Mouse (Mus musculus) liver, adult 2 months (tissue): ENCODE results near the gene Fam84a. TPM values are rescaled to one million over a fixed set of nuclear protein-coding genes. Genes with fewer than 3 reads are reported as not detected.

ENCODE experiments used
- DNase-seq: peaks from one replicate; pipeline ENCODE4 v3.0.0-alpha.2; 2011; ENCODE audit warnings: low read depth, low spot score; ENCODE audit errors: extremely low read depth
- H3K27ac ChIP-seq: fragments of 200-500 bp; replicated peaks from 2 replicates; pipeline ENCODE4 v1.5.1; 2012; ENCODE audit warnings: low read depth, mild to moderate bottlenecking, control low read depth, inconsistent platforms, low read length; ENCODE audit not compliant: insufficient read depth
- H3K27me3 ChIP-seq: fragments of 200-500 bp; 2 replicates; pipeline ENCODE4 v1.6.1; 2012; ENCODE audit warnings: mild to moderate bottlenecking, moderate library complexity, low read length, inconsistent platforms; ENCODE audit not compliant: control insufficient read depth, insufficient read depth
- H3K36me3 ChIP-seq: fragments of 200-500 bp; 2 replicates; pipeline ENCODE4 v1.6.1; 2012; ENCODE audit warnings: low read length, inconsistent platforms; ENCODE audit not compliant: control insufficient read depth, insufficient read depth
- H3K4me1 ChIP-seq: fragments of 200-500 bp; 2 replicates; pipeline ENCODE4 v1.6.1; 2011; ENCODE audit warnings: low read length; ENCODE audit not compliant: control insufficient read depth, insufficient read depth
- H3K4me3 ChIP-seq: fragments of 200-500 bp; 2 replicates; pipeline ENCODE4 v1.5.1; 2011; ENCODE audit warnings: low read depth, mild to moderate bottlenecking, control low read depth, low read length, moderate library complexity; ENCODE audit not compliant: insufficient read depth
- H3K79me2 ChIP-seq: fragments of 200-500 bp; 2 replicates; pipeline ENCODE4 v1.6.1; 2012; ENCODE audit warnings: inconsistent platforms, mild to moderate bottlenecking, low read length, moderate library complexity; ENCODE audit not compliant: control insufficient read depth, insufficient read depth
- H3K9ac ChIP-seq: fragments of 200-500 bp; 2 replicates; pipeline ENCODE4 v1.6.1; 2012; ENCODE audit warnings: low read depth, mild to moderate bottlenecking, control low read depth, inconsistent platforms, low read length
- CTCF ChIP-seq: fragments of 200-500 bp; IDR thresholded peaks from 2 replicates; pipeline ENCODE4 v1.5.1; 2011; ENCODE audit warnings: low read depth, low read length, control low read depth
- POLR2A ChIP-seq: fragments of 200-500 bp; IDR thresholded peaks from 2 replicates; pipeline ENCODE4 v1.6.1; 2011; ENCODE audit warnings: low read length, control low read depth; ENCODE audit not compliant: insufficient read depth; ENCODE audit errors: extremely low read depth
- WGBS: fragments of 180-500 bp; shearing (Covaris S2); methylation state at CpG from one replicate; pipeline ENCODE4 v1.1.7; 2018; 5-methylcytosine and 5-hydroxymethylcytosine counted together
- polyA plus RNA-seq: library from polyadenylated mRNA; depleted of rRNA; stranded (reverse); fragments of >200 nt; gene quantifications from 2 replicates; pipeline ENCODE4 v1.2.3, GENCODE M21; 2012
- total RNA-seq: library from RNA; depleted of rRNA; stranded (reverse); fragments of >200 nt; gene quantifications from 2 replicates; pipeline ENCODE4 v1.2.3, GENCODE M21; 2014

Fam84a gene
- total and polyA plus RNA-seq, 2 experiments, result 1.0 to 1.2 TPM

DNA sequence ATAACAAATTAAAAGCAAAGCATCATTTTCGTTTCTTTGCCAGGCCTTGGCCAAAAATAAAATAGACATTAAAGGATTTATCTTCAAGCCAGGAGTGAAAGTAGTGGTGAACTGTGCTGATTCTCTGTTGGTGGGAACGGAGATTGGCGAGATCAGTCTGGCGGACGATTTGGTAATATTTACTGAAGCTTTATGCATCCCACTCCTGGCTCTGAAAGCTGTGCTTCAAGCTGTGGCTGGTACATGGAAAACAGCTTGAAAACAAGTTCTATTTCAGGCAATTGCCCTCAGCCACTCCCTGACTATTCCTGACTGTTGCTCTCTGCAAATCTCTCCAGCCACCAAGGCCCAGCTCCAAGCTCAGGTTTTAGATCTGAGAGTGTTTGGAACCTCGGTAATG, 37.1 kb downstream of the Fam84a start:
- no peaks in the 10 kb centered on the region for H3K27me3 ChIP-seq
- DNase-seq, result no peak
- TF ChIP-seq CTCF (no peak), POLR2A (no peak)
- H3K4me1 ChIP-seq, result no peaks in the 10 kb centered on the region
- H3K79me2 ChIP-seq, result no peaks in the 10 kb centered on the region
- no peaks in the 10 kb centered on the region for H3K36me3 ChIP-seq
- 75% methylated on average over 6 of the region's 6 CpGs for WGBS
- no peak overlapping the region for H3K9ac ChIP-seq
- no peak overlapping the region for H3K4me3 ChIP-seq
- H3K27ac ChIP-seq, result no peak overlapping the region

DNA sequence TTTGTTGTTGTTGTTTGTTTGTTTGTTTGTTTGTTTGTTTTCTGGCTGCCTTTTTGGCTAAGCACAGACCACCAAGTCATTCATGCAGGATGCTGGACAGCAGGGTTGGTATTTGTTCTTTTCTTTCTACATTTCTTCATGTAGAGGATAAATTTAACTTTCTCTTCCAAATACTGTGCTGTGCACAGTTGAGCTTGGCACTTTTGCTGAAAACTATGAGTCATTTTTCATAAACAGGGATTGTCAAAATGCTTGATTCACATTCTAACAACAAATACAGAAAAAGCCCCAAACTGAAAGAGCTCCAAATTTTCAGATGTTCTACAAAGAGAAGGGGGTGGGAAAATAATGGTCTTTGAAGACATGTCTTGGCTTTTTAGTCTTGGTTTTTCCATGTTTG, 54.9 kb downstream of the Fam84a start:
- Histone ChIP-seq H3K4me1 (no peaks in the 10 kb centered on the region), H3K4me3 (no peak overlapping the region), H3K27me3 (no peaks in the 10 kb centered on the region), H3K9ac (no peak overlapping the region), H3K79me2 (no peaks in the 10 kb centered on the region), H3K27ac (no peak overlapping the region), H3K36me3 (no peaks in the 10 kb centered on the region)
- DNase-seq, result no peak
- TF ChIP-seq POLR2A, result no peak
- no peak for TF ChIP-seq CTCF
